Mouse (Mus musculus): ENCODE results near the gene Osbp2.

GRCm38 (mm10) chr11:3829736-3830135, 34.0 kb downstream of the Osbp2 start:
- TF ChIP-seq CTCF (conservative IDR thresholded peaks at IDR 0.05; ENCODE audit: insufficient read depth, insufficient read length, low read depth, low read length) (no peak), POLR2A (IDR thresholded peaks at IDR 0.05; ENCODE audit: low read depth, low read length) (no peak)
